Mouse (Mus musculus) adrenal gland (tissue): ENCODE measurements around the gene Tnfsf15.

Experiments
- intact Hi-C: fragments of 180-260 bp; cut with DNase I; formaldehyde crosslinking; loops from one replicate; pipeline ENCODE4 v1.15.1; 2025

The Tnfsf15 gene

GRCm38 (mm10) chr4:63742763-63743371, 2.0 kb downstream of the Tnfsf15 start:
- intact Hi-C loops, result no loop called here

GRCm38 (mm10) chr4:63742101-63742500, 2.8 kb downstream of the Tnfsf15 start:
- intact Hi-C loops, result no loop called here

- intact Hi-C loops, result no loop called here
Observed at GRCm38 (mm10) chr4:63740761-63741160, 4.2 kb downstream of the Tnfsf15 start.

GRCm38 (mm10) chr4:63740001-63740400, 4.9 kb downstream of the Tnfsf15 start:
- intact Hi-C loops, result no loop called here

GRCm38 (mm10) chr4:63739524-63739923, 5.4 kb downstream of the Tnfsf15 start:
- intact Hi-C loops, result no loop called here

DNA sequence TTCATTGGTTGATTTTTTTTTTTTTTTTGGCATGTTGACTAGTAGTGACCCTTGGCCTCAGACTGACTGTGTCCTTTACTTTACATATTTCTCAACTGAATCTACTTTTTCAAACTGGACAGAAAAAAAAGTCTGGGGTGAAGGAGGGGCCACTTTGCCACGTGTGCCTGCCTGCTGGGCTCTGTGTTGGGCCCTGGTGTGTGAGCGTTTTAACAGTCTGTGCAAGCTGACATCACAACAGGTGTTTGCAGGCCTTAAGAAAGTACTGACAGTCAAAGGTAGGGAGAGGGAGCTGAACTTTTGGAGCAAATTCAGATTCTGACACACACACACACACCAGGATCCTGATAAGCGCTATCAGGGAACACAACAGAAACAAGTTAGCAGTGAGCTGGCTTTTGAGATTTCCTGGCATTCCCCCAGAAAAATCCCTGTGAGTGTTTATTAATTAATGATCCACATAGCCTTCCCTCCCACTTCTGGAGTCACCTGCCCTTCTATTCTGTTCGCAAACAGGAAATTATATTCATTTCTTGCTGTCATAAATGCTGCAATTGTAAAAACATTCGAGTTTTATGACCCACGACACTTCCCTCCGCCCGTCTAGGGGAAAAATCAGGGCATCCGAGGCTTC, 6.4 kb downstream of the Tnfsf15 start:
- intact Hi-C loops, result no loop called here

DNA sequence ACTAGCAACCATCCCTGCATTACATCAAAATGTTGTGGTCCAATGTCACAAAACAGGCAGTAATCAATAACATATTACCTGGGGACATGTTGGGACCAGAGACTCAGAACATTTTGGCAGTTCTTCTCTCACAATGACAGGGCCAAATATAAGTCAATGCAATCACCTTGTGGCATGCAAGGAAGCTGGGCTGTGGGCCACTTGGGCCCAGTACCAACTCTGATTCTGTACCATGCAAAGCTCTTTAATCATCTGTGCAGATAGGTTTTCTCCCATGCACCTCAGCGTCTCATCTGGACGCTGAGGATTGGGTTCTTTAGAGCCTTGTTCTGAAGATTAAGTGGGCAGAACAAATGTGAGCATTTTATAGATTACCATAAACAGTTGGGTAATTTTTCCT, 13.6 kb downstream of the Tnfsf15 start:
- intact Hi-C loops, result no loop called here

DNA sequence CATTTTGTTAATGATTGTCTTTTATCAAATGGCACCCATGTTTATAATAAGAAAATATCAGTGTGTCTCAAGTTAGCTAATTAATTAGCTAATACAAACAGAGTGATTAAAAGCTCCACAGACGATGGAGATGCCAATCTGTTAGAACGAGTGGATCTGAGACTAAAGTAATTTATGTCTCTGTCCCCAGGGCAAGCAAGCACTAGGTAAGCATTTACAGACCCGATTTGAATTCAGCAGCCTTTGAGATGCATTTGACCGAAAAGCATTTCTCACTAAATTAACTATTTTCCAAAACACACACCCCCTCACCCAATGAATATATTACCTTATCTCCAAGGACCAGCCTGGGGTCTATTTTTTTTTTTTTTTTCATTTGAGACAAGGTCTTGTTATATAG, 18.2 kb downstream of the Tnfsf15 start:
- intact Hi-C loops, result no loop called here

DNA sequence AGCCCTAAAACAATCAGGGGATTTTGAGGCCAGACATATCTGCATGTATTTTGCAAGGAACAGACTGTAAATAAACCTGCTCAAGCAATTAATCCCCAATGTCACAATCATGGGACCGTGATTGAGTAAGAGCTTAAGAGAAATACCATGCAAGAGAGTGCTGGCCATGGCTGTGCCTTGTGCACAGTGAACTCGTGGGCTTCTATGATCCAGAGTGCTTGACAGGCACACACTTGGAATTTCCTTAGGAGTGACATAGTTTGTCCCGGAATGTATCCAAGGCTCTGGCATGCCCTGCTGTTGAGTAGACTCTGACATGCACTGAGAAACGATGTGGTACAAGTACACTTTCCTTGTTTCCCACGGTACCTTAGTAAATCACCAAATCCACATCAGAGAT, 18.9 kb downstream of the Tnfsf15 start:
- intact Hi-C loops, result no loop called here

- intact Hi-C loops, result no loop called here
Observed at GRCm38 (mm10) chr4:63717922-63718643, 26.8 kb downstream of the Tnfsf15 start.

GRCm38 (mm10) chr4:63711886-63712285, 33.0 kb downstream of the Tnfsf15 start:
- intact Hi-C loops, result no loop called here

GRCm38 (mm10) chr4:63710431-63711220, 34.3 kb downstream of the Tnfsf15 start:
- intact Hi-C loops, result no loop called here

DNA sequence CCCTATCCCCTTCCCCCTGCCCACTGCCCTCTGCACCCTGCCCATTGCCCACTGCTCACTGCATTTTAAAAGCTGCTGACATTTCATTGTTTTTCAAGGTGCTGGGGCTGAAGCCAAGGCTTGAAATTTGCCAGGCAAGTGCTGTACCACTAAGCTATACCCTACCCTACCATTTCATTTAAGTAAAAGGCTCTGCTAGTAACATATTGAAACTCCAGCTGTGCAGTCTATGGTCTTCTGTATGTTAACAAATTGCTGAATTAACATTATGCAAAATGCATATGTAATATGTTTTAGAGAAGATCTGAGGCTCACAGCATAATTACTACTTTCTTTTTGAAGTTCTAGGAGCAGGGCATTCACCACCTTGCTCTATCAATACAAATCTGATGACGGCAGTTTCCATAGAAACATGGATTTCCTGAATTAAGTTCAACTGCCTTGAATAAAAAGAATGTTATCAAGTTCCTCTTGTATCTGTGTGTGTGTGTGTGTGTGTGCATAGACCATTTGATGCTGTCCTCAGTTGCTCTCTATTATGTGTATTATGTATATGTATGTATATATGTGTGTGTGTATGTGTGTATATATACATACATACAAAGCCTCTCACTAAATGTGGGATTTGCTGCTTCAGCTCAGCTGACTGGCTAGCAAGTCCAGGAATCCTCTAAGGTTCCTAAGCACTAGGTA, 38.5 kb downstream of the Tnfsf15 start:
- intact Hi-C loops, result no loop called here

DNA sequence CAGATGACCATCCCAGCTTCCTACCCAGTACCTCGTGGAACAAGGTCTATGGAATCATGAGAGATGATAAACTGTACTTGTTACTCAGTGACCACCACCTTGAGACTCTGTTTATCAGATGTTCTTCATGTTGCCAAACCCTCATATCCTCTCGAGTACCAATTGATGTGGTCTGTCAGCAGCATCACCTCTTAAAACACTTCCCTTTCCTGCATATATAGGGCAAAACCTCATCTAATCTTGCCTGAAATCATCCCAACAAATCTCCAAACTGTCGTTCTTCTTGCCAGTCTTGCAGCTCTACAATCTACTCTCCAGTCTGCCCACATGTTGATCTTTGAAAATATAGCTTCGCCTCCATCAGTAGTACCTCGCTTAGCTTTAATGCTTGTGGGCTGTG, 40.7 kb downstream of the Tnfsf15 start:
- intact Hi-C loops, result no loop called here

- intact Hi-C loops, result no loop called here
Observed at GRCm38 (mm10) chr4:63703686-63704085, 41.2 kb downstream of the Tnfsf15 start.

- intact Hi-C loops, result no loop called here
Observed at GRCm38 (mm10) chr4:63702006-63702704, 42.8 kb downstream of the Tnfsf15 start.

DNA sequence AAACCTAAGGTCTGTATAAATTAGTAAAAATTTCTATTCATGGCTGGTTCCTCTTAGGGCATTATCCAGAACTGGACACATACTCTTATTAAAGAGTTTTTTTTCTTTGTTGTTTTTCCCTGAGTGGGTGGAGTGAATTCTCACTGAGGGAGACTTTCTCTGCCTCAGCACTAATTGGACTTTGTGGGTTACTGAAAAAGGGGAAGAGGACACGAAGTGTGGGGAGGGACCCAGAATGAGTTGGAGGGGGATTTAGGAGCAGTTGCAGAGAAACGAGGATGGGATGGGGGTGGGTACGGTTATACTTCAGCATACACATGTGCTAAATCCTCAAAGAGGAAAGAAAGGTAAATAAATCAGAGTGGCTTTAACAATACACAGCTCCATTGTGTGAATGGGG, 45.2 kb downstream of the Tnfsf15 start:
- intact Hi-C loops, result no loop called here

- intact Hi-C loops, result no loop called here
Observed at GRCm38 (mm10) chr4:63696921-63697320, 48.0 kb downstream of the Tnfsf15 start.

DNA sequence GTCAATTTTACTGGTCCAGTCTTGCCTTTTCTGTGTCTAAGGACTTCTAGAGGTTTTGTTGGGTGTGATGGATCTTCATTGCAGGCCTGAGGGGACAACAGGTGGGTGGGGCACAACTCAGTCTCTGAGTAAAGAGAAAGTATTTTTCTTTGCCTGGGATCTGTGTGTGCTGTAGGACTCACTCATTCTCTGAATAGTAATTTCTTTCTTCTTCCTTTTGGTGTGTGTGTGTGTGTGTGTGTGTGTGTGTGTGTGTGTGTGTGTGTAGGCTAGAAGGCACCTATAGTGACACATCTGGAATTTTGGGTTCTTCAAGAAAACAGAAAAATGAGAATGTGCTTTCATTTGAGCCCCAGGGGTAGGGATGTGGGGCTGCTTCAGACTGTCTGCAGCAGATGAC, 52.6 kb downstream of the Tnfsf15 start:
- intact Hi-C loops, result no loop called here

DNA sequence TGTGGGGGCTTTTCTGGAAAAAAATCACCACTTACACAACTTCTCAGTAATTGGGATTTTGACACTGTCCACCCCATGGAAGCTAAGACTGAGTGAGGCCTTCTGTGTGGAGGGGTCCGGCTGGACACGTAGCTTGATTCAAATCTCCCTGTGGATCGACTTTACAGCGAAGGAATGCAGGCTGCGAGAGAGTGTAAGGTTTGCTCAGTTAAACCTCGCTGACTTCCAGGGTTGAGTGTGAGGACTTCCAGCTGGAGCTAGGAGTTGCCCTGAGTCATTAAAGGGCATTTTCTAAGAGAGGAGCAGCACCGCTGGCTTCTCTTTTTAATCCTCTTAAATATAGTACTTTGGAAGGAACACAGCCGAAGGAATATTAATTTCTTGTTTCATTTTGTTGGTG, 57.5 kb downstream of the Tnfsf15 start:
- intact Hi-C loops, result loop anchor here (10.0 kb wide), 1 partner anchor 183 kb away; no protein-coding TSS in a partner anchor
